Mouse (Mus musculus): ENCODE measurements around the gene Stard10.

Stard10 gene

DNA sequence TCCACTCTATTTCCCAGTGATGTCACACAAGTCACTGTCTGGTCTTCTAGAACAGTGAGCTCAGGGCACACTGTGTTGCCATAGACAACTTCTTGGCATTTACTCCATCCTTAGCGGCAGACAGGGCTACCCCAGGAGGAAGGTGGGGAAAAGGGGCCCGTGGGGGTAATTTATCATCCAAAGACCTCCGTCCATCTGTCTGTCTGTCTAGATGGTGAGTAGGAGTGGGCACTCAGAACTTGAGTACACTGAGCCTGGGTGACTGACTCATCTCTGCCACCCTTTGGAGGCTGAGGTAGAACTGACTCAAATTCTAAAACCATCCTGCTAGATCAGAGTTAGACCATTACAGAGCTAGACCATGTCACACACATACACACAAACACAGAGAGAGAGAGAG lies at the start of gene Stard10:
Gene Stard10, plus strand, starts transcription at position 73 of the 400 bp plus-strand sequence.
- DNase-seq, result no peak

DNA sequence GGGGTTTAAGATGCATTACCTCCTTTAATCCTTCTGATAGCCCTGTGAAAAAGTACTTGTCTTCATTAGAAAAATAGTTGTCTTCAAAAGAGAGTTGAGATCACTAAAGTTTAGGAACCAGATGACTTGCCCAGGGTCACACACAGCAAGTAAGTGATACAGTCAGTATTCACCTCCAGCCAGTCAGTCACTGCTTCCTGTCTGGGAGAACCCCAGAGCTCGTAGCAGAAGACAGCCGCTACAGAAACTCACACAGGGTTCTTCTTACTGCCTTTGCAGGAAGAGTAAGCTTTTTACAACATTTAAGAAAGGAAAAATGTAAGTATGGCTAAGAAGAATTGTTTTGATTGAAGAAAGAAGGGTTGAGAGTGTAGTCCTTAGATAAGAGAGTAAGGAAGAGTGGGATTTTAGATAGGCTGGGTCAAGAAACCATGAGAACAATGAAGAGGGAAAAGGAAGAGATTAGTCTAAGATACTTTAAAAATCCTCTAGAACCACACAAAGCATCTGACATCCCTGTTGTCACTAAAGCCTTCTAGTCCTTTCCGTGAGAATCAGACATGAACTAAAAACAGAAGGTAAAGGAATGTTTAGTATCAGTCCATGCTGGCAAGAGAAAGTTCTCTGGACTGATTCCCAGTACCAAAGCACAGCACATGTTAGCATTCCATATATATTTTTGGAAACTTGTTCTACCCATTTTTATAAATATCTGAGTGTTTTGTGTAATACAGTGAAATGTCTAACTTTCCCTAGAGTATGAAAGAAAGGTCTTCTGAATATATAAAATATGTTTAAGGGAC lies 49.2 kb upstream of the Stard10 start:
- no peak for DNase-seq

DNA sequence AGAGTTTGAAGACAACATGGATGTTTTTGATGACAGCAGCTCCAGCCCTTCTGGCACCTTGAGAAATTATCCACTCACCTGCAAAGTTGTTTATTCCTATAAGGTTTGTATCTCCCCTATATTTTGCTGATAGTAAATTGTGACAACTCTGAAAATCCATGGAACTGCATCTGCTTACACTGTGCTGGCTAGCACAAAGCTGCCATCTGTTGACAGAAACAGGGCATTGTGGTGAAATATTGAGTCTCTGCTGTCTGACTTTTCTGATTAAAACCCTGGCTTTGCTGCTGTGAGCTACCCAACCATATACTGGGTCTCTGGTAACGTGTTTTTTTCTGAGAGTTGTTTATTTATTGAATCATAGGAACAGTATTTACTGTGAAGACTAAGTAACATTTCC lies 45.3 kb upstream of the Stard10 start:
- DNase-seq, result no peak

DNA sequence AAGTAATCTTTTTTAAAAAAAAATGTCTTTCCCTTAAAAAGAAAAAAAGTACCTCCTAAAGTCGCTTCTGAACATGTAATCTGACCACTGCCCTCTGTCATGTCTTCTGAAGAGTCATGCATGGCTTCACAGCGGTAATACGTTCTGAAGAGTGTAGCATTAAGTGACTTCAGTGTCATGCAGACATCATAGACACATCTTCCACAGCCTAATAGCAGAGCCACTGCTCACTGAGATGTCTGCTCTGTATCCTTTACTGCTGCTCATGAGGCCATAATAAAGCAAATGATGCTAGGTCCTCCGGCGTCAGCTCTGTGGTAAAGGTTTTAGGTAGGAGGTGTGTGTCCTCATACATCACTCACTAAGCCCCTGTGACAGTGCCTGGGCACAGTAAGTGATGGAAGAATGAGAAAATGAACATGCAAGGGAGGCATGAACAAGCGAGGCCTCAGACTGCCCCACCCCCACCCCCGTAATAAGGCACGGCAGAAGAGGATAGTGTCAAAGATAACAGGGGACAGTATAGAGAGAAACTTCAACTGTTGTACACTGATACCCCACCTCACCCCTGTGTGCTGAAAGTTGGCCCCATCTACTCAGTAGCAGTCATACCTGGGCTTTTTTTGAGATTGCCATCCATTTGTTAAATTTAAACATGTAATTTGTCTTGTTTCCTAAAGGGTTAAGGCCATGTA lies 44.3 kb upstream of the Stard10 start:
- no peak for DNase-seq

DNA sequence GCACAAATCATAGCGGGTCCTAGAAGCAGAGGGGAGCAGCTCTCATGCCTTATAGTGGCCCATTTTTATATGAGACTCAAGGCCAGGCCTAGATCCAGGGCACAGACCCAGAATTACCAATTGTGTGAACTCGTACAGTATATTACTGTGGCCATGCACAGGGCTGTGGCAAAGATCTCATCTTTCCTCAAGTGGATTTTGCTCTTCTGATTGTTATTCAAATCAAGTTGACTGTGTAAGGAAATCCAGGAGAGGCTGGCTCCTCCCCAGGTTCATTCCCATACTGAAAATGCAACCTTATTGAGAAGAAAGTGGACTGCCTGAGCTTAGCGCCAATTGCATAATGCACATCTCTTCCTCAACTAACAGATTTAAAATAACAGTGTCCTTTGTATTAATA lies 34.2 kb upstream of the Stard10 start:
- no peak for DNase-seq

DNA sequence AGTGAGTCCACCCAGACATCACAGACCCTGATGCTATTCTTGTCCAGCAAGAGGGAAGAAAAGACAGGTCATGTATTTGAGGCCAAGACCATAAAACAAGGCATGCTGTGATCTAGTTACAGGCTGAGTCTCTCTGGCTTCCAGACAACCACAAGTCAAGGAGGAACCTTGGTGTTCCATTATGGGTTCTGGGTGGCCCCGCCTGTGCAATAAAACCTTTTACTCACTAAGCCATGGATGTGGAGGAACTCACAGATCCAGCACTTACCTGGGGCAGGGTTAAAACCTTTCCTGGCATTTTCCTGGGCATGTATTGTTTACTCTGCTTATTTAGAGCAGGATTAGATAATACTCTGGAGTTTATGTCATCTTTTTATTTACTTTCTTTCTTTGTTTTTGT lies 32.4 kb upstream of the Stard10 start:
- DNase-seq, result no peak

DNA sequence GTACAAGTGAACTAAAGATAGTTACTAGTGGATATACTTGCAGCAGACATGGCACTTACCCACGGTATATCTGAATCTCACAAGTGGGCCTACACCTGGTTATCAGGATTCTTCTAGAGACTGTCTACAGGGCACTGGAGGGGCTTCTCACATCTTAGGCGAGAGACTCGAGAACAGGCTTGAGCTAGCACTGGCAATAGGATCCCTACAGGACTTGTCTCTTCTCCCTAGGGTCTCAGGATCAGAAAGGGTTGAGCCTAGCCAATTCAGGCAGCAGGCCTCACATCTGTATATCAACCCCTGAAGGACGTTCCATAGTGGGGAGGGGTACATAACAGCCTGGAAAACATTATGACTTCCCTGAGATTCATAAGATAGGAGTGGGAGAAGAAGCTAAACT lies 30.0 kb upstream of the Stard10 start:
- DNase-seq, result no peak

DNA sequence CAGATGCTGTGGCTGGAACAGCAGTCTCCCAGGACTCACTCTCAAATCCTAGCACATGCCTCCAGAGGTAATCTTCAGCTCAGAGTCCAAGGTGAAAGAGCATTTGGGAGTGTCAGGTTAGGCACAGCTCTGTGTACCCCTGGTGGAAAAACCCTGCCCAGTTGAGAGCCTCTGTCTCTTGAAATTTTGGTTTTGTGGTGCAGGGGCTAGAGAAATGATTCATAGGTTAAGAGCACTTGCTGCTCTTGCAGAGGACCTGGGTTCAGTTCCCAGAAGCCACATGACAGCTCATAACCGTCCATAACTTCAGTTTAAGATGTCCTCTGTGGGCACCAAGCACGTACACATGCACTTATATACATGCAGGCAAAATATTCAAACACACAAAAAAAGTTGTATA lies 29.1 kb upstream of the Stard10 start:
- no peak for DNase-seq

DNA sequence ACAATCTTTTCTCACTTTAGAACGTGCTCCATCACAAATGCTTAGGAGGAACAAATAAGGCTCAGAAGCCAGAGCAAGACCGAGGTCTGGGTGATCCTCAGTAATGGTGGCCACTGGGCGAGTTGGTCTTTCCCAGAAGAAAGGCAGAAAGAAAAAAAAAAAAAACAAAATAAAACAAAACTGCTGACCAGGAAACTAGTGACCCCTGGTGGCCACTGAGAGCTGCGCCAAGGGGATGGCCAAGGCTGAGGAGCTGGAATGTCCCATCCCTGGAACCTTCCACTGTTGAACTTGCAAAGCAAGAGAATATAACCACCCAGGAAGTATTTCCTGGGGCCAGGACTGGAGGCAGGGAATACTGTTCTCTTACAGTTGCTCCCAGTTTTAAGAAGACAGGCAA lies 28.4 kb upstream of the Stard10 start:
- DNase-seq, result no peak

DNA sequence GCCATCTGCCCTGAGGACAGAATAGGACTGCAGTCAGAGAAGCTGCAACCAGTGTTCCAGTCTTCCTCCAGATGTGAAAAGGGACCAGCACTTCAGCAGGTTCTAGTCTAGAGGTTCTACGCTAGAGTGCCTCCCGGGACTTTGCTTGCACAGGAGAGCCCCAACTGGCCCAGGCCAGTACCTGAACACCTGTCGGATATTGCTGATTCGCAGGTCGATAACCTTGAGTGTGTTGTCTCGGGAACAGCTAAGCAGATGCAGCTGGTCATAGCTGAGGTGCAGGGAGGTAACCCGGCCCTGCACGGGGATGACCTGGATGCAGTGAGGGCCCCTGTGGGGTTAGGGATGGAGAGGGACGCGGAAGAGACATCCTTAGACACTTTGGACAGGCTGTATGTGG lies 26.5 kb upstream of the Stard10 start:
- no peak for DNase-seq

DNA sequence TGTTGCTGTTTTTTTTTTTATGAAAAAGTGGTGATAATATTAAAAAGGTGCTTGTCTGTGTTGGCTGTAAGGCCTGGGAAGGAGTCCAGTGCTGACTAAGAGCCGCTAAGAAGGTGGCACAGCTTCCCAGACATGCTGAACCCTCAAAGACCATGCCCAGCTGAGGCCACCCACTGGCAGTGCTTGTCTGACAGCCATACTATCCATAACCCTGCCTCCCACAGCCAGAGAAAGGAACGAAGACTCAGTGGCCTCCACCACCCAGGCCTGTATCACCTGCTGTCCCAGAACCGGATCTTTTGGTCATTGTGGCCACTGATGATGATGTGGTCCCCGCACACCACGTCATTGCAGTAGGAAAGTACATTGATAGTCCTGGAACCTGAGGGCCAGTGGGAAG lies 25.7 kb upstream of the Stard10 start:
- no peak for DNase-seq

DNA sequence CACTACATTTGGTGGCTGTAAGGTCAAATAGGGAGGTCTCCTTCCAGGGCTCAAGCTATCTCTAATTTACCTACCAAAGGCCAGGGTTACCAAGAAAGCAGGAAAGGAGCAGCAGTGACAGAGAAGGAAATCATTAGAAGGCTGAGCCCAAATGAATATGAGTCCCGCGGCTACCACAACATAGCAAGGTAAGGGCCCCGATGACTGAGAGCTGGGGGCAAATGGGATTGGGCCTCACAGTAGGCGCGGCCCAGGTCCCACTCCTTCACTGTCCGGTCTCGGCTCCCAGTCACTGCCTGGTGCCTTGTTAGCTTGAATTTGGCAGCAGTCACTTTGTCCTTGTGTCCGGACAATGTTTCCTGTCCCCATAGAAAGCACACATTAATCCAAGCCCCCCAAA lies 25.2 kb upstream of the Stard10 start:
- no peak for DNase-seq

DNA sequence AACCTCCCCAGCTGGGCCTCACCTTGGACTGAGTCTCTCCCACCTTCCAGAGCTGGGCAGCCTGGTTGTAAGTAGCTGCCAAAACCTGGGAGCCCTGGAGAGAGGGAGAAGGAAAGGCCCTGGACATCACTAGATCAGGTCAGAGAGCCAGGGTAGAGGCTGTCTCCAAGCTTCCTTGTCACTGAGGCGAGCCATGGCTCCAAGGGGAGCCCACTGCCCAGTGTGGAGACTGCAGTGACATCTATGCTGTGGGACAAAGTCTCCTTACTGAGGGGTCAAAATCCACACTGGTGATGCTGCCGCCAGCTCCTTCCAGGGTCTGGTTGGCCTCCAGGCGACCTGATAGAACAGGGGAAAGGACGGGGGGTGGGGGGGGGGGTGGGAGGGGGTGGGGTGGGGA lies 24.8 kb upstream of the Stard10 start:
- no peak for DNase-seq

DNA sequence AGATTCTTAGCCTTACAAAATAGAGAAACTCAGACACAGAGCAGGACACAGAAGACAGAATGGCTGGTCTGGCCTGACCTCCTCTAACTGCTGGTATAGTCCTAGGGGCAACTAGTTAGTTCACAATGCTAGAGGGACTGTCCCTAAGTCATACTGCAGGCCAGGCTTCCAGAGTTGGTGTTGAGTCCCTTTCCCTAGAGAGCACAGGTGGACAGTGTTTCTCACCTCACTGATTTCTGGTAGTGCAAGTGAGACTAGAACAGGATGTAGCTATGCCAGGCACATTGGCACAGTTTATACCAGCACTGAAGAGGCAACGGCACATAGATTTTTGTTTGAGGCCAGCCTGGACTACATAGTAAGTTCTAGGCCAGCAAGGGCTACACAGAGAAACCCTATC lies 24.2 kb upstream of the Stard10 start:
- no peak for DNase-seq

DNA sequence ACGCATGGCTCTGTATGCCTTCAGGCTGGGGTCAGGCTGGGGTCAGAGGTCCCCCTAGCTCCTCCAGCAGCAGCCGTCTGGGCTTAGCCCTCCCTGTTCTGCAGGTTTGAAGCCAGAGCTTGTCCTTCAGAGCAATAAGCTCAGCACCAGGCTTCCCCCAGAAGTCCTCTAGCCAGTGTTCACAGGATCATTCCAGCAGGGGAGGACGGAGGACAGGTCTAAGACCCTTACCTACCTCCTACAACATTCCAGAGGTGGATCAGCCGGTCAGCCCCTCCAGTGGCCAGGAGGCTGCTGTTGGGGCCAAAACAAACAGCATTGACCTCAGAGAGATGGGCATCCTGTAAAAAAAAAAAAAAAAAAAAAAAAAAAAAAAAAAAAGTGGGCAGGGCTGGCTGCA lies 23.7 kb upstream of the Stard10 start:
- no peak for DNase-seq

DNA sequence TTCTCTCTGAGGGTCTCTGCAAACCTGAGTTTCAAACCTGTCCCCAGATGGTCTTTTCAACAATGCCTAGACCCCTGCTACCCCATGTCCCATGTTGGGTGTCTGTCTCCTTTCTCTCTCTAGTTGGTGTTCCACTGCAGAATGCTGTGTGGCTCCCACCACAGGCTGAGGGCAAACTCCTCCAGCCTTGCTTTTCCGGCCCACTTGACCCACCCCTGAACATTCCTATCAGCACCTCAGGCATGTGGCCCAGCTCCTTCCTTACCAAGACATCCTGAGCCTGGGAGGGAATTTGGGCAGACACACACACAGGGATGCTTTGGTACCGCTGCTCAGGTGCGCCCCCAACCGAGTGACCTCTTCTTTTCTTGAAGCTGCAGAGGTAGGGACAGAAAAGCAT lies 23.3 kb upstream of the Stard10 start:
- DNase-seq, result no peak

DNA sequence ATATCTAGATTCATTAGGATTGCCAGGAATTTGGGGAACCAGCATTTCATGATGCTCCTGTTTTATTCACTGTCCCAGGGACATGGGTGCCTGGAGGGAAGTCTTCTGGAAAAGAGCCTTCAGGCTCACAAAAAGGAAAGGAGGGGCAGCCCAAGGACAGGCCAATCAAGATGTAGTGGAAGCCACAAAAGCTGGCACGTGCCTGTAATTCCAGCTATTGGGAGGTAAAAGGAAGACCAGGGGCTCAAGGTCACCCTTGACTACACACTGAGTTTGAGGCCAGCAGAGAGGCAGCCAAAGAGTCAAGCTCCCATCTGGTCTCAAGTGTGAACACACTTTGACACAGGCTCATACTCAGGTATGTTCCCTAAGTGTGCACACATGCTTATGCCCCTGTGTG lies 21.4 kb upstream of the Stard10 start:
- DNase-seq, result no peak

DNA sequence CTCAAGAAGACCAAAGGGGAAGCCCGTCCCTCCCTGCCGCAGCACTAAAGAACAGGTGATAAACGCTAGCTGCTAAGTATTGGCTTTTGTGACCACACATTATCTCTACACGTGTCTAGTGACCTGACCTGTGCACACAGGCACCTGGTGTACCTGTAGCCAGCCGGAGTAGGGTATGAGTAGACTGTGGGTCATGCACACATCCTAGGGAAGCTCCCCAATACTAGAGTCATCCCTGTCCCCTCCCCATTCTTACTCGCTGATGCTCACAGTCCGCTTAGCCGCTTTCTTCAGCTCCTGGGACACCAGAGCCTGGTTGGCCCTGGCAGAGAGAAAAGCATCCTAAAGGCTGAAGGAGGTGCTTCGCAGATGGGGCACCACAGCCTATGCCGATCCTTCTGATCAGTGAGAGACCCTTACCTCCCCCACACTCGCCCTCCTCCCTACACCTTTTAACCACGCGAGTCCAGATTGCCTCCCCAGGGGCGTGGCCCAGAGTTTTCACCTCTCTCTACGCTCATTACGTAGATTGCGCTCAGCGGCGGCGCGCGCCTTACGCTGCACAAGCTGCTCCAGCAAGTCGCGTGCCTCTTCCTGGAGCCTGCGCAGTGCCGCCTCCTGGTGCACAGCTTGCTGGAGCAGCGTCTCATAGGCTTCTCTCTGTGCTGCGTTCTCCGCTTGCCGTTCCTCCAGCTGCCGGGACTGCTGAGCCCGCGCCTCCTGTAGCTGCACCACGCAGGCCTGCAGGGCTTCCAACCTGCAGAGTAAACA lies 20.4 kb upstream of the Stard10 start:
- DNase-seq, result peak; percentile 58 to 64

DNA sequence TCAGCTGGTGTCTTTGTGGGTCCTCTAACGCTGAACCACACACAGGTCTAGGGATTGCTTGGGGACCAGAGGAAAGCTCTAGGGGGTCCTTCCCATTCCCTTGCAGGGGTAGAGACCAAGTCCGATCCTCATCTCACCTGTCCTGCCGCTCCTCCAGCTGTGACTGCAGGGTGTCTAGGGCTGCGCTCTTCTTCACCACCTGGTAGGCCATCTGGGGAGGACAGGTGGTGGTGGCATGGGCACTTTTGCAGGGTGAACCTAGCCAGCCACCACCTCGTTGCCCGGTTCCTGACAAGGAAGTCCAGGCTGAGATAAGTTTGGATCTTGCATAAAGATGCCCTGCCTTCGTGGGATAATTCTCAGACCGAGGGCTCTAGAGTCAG lies 19.9 kb upstream of the Stard10 start:
- DNase-seq, result no peak

DNA sequence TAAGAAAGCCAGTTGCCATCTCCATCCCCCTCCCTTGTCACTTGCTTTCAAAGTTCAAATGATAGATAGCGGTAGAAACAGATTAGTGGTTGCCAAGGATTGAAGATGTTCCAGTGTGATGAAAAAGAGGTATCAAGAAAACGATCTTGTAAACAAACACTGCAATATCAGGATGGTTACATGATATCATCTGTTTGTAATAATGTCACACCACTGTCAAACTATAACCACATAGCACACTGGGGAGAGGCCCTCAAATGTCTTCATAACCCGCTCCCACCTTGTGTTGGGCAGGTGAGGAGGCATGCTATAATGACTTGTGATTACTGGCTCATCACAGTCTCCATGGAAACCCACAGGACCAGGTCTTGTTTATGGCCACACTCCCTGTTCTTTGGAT lies 18.5 kb upstream of the Stard10 start:
- no peak for DNase-seq

DNA sequence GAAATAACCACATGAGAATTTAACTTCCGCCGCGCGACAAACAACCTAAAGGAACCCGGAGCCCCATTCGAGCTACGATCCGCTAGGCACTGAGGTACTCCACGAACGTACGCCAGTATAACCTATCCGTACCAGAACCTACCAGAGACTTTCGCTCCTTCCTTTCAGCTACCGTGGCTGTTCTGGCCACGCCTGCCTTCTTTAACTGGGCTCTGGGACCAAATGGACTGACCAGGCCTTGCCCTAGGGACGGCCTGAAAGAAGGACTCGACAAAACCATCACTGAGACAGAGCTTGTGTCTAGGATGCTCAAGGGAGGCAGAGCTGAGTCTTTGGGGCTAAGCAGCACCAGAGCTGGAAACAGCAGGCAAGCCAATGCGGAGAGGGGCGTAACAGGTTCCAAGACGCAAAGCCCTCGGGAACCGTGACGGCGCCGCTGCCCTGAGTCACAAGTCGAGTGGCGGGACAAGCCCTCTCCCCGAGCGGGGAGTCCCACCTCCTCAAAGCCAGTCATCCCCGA lies 15.5 kb upstream of the Stard10 start:
- peak in 1 of 2 experiments; percentile 44 for DNase-seq

DNA sequence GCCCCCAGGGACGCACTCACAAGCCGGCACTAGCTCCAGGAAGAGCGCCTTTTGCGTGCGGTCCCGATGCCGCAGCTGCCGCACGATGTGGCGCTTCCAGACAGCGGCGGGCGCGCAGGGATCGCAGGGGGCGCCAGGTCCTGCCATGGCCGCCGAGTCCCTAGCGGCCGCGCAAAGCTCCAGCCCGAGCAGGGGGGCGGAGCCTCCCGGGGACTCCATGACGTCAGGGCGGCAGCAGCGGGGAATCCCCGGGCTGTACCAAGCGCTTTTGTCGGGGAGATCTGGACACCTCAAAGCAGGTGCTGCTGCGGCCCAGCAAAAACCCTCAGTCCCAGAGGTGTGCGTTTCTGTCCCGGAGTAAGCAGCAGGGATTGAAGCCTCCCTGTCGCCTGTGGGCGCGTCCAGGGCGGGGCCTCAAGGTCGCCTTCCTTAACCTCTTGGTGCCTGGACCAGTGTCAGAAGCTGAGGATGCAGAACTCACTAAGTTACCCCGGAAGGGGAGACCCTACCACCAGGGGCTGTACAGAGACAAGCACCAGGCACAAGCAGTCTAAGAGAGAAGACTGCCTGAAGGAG lies 14.9 kb upstream of the Stard10 start, which contains the start of gene Atg16l2:
Gene Atg16l2, minus strand, starts transcription at position 371 of the 576 bp plus-strand sequence.
- DNase-seq, result peak; percentile 92 to 95

DNA sequence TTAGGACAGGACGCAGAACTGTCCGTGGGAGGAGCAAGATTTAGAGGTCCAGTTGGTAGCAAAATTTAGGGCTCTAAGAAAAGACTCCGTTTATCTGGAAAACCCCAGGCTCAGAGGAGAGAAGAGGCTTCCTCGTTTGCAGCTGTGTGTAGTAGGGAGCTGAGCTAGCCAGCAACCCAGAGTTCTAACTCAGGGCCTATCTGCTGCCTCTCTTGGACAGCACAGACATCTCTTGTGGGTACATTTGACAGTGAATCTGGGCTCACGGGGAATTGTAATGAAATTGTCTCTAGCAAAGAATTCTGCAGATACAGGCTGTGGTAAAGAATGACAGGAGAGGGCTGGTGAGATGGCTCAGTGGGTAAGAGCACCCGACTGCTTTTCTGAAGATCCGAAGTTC lies 14.2 kb upstream of the Stard10 start:
- no peak for DNase-seq
